Mouse (Mus musculus) lung, postnatal 0 days (tissue): Measurements from ENCODE around the gene Usp13.

Experiments used
- CTCF ChIP-seq: IDR thresholded peaks from 2 replicates; pipeline ENCODE4 v1.5.1; 2016; ENCODE audit warnings: antibody characterized with exemption, mild to moderate bottlenecking
- EP300 ChIP-seq: IDR thresholded peaks from 2 replicates; pipeline ENCODE4 v1.6.1; 2016; ENCODE audit warnings: antibody characterized with exemption, mild to moderate bottlenecking, control low read depth

DNA sequence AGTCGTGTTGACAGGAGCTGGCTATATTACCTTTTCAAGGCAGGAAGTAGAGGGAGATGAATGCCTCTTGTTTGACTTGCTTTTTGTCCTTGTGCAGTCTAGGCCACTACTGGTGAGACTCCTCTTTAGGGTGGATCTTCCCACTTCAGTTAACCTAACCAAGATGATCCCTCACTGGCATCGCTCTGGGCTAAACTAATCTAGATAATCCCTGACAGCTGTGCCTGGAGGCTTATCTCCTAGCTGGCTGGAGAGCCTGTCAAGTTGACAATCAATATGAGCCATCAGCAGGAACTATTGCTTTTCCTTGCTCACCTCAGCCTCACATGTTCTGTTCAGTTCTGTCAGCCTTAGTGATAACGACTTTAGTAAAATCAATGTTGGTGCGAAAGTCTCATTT is 86.1 kb downstream of the Usp13 start:
- no peak for TF ChIP-seq EP300
- TF ChIP-seq CTCF = no peak
